Mouse (Mus musculus) cerebellum, adult 9-11 months (tissue): ENCODE measurements around the gene Ntan1.

Experiments
- DNase-seq: peaks from one replicate; pipeline ENCODE4 v3.0.0; 2022

Gene Ntan1

GRCm38 (mm10) chr16:13834382-13834781 is 15.7 kb downstream of the Ntan1 start:
- no peak for DNase-seq

- no peak for DNase-seq
Measured at GRCm38 (mm10) chr16:13840056-13840455, 21.4 kb downstream of the Ntan1 start.

GRCm38 (mm10) chr16:13840956-13841355 is 22.3 kb downstream of the Ntan1 start:
- DNase-seq: no peak

GRCm38 (mm10) chr16:13845031-13845430 is 26.4 kb downstream of the Ntan1 start:
- DNase-seq: no peak

GRCm38 (mm10) chr16:13846675-13847074 is 28.0 kb downstream of the Ntan1 start:
- no peak for DNase-seq

GRCm38 (mm10) chr16:13848310-13848709 is 29.7 kb downstream of the Ntan1 start:
- no peak for DNase-seq

GRCm38 (mm10) chr16:13851446-13851845 is 32.8 kb downstream of the Ntan1 start:
- no peak for DNase-seq

GRCm38 (mm10) chr16:13853886-13854285 is 35.2 kb downstream of the Ntan1 start:
- no peak for DNase-seq

GRCm38 (mm10) chr16:13866076-13866475 is 47.4 kb downstream of the Ntan1 start:
- DNase-seq: no peak

- no peak for DNase-seq
Measured at GRCm38 (mm10) chr16:13866616-13867015, 48.0 kb downstream of the Ntan1 start.

GRCm38 (mm10) chr16:13867406-13867805 is 48.8 kb downstream of the Ntan1 start:
- DNase-seq: peak; percentile 17

GRCm38 (mm10) chr16:13867910-13868514 is 49.4 kb downstream of the Ntan1 start:
- DNase-seq: no peak

- DNase-seq: no peak
Measured at GRCm38 (mm10) chr16:13875483-13875882, 56.8 kb downstream of the Ntan1 start.

- DNase-seq: no peak
Measured at GRCm38 (mm10) chr16:13883094-13883774, 64.6 kb downstream of the Ntan1 start.
